Mouse (Mus musculus) MEL (cell line): ENCODE data around the gene Grik5. TPM values are rescaled to one million over a fixed set of nuclear protein-coding genes. Genes with fewer than 3 reads are reported as not detected.

Experiments used
- DNase-seq: peaks from one replicate; pipeline ENCODE4 v3.0.0; 2011; ENCODE audit warnings: low read depth, low spot score
- H3K27ac ChIP-seq: 2 replicates; pipeline ENCODE4 v1.5.1; 2012; ENCODE audit warnings: low read depth, mild to moderate bottlenecking, control low read depth, low read length, moderate library complexity; ENCODE audit not compliant: control insufficient read depth
- H3K27me3 ChIP-seq, 2 experiments: fragments of 150-350 bp in 1 of 2; sonication (generic) in 1 of 2; 2 replicates each; pipeline ENCODE4 v1.6.1; 2012; ENCODE audit warnings: low read length in 2 of 2, mild to moderate bottlenecking in 2 of 2, improper control_type of control experiment in 1 of 2, moderate library complexity in 1 of 2; ENCODE audit not compliant: insufficient read depth in 2 of 2, control insufficient read depth in 1 of 2
- H3K36me3 ChIP-seq, 2 experiments: 2 replicates each; pipeline ENCODE4 v1.6.1; 2012 to 2014; ENCODE audit warnings: low read length in 2 of 2, improper control_type of control experiment in 1 of 2, inconsistent platforms in 1 of 2, mild to moderate bottlenecking in 1 of 2; ENCODE audit not compliant: insufficient read depth in 2 of 2, control insufficient read depth in 1 of 2
- H3K4me1 ChIP-seq, 2 experiments: fragments of 150-350 bp in 1 of 2; sonication (generic) in 1 of 2; 2 replicates each; pipeline ENCODE4 v1.6.1; 2012; ENCODE audit warnings: low read length in 2 of 2, improper control_type of control experiment in 1 of 2, mild to moderate bottlenecking in 1 of 2; ENCODE audit not compliant: insufficient read depth in 2 of 2, control insufficient read depth in 1 of 2
- H3K4me3 ChIP-seq, 2 experiments: fragments of 150-350 bp in 1 of 2; sonication (generic) in 1 of 2; 2 replicates each; pipeline ENCODE4 v1.5.1; 2012; ENCODE audit warnings: low read depth in 2 of 2, low read length in 2 of 2, mild to moderate bottlenecking in 2 of 2, moderate library complexity in 2 of 2, control low read depth in 1 of 2, improper control_type of control experiment in 1 of 2; ENCODE audit not compliant: control insufficient read depth in 1 of 2, insufficient read depth in 1 of 2
- H3K79me2 ChIP-seq: 2 replicates; pipeline ENCODE4 v1.6.1; 2012; ENCODE audit warnings: mild to moderate bottlenecking, low read length, moderate library complexity; ENCODE audit not compliant: control insufficient read depth, poor library complexity, insufficient read depth
- H3K9ac ChIP-seq: 2 replicates; pipeline ENCODE4 v1.6.1; 2012; ENCODE audit warnings: low read depth, mild to moderate bottlenecking, control low read depth, low read length, moderate library complexity; ENCODE audit not compliant: control insufficient read depth, poor library complexity, severe bottlenecking
- H3K9me3 ChIP-seq: fragments of 150-350 bp; sonication (generic); replicated peaks from 2 replicates; pipeline ENCODE4 v1.6.1; 2012; ENCODE audit warnings: mild to moderate bottlenecking, low read length, improper control_type of control experiment, moderate library complexity; ENCODE audit not compliant: insufficient read depth
- BHLHE40 ChIP-seq: IDR thresholded peaks from 2 replicates; pipeline ENCODE4 v1.6.1; 2012; ENCODE audit warnings: low read depth, mild to moderate bottlenecking, inconsistent platforms, low read length, improper control_type of control experiment, borderline replicate concordance
- CHD1 ChIP-seq: IDR thresholded peaks from 2 replicates; pipeline ENCODE4 v1.6.1; 2012; ENCODE audit warnings: low read depth, mild to moderate bottlenecking, inconsistent platforms, low read length, improper control_type of control experiment
- CTCF ChIP-seq, 3 experiments: IDR thresholded peaks in 2 of 3; conservative IDR thresholded peaks in 1 of 3; 2 replicates each; pipeline ENCODE4 v1.5.1; 2011 to 2012; ENCODE audit warnings: low read length in 3 of 3, low read depth in 2 of 3, mild to moderate bottlenecking in 2 of 3, improper control_type of control experiment in 1 of 3, inconsistent platforms in 1 of 3, mixed read lengths in 1 of 3, moderate library complexity in 1 of 3; ENCODE audit not compliant: control insufficient read depth in 1 of 3, insufficient read depth in 1 of 3, poor library complexity in 1 of 3, severe bottlenecking in 1 of 3
- E2F4 ChIP-seq: IDR thresholded peaks from 2 replicates; pipeline ENCODE4 v1.6.1; 2011; ENCODE audit warnings: low read depth, low read length, improper control_type of control experiment, borderline replicate concordance
- EP300 ChIP-seq, 2 experiments: IDR thresholded peaks; 2 replicates each; pipeline ENCODE4 v1.6.1; 2011; ENCODE audit warnings: improper control_type of control experiment in 2 of 2, low read length in 2 of 2, low read depth in 1 of 2, mild to moderate bottlenecking in 1 of 2
- ETS1 ChIP-seq: IDR thresholded peaks from 2 replicates; pipeline ENCODE4 v1.6.1; 2012; ENCODE audit warnings: low read depth, mild to moderate bottlenecking, inconsistent platforms, low read length, improper control_type of control experiment, moderate library complexity
- GABPA ChIP-seq: IDR thresholded peaks from 2 replicates; pipeline ENCODE4 v1.6.1; 2012; ENCODE audit warnings: low read depth, mild to moderate bottlenecking, inconsistent platforms, low read length, improper control_type of control experiment, moderate library complexity
- GATA1 ChIP-seq: IDR thresholded peaks from 2 replicates; pipeline ENCODE4 v1.6.1; 2011; ENCODE audit warnings: low read depth, low read length, improper control_type of control experiment
- HCFC1 ChIP-seq: IDR thresholded peaks from 2 replicates; pipeline ENCODE4 v1.6.1; 2012; ENCODE audit warnings: low read depth, mild to moderate bottlenecking, inconsistent platforms, low read length, improper control_type of control experiment, moderate library complexity
- KAT2A ChIP-seq: conservative IDR thresholded peaks from 2 replicates; pipeline ENCODE4 v1.6.1; 2012; ENCODE audit warnings: low read depth, low read length, improper control_type of control experiment, inconsistent platforms
- MAFK ChIP-seq: IDR thresholded peaks from 2 replicates; pipeline ENCODE4 v1.6.1; 2011; ENCODE audit warnings: low read depth, mild to moderate bottlenecking, low read length, improper control_type of control experiment, borderline replicate concordance
- MAX ChIP-seq: IDR thresholded peaks from 2 replicates; pipeline ENCODE4 v1.6.1; 2011; ENCODE audit warnings: low read length, improper control_type of control experiment
- MAZ ChIP-seq: IDR thresholded peaks from 2 replicates; pipeline ENCODE4 v1.6.1; 2012; ENCODE audit warnings: low read depth, mild to moderate bottlenecking, inconsistent platforms, low read length, improper control_type of control experiment
- MEF2A ChIP-seq: IDR thresholded peaks from 2 replicates; pipeline ENCODE4 v1.6.1; 2014; ENCODE audit warnings: low read depth, mild to moderate bottlenecking, inconsistent platforms, low read length, improper control_type of control experiment; ENCODE audit not compliant: poor library complexity, insufficient replicate concordance, severe bottlenecking; ENCODE audit errors: extremely low read depth
- MXI1 ChIP-seq: IDR thresholded peaks from 2 replicates; pipeline ENCODE4 v1.6.1; 2011; ENCODE audit warnings: mild to moderate bottlenecking, low read depth, low read length, improper control_type of control experiment
- MYB ChIP-seq: IDR thresholded peaks from 2 replicates; pipeline ENCODE4 v1.6.1; 2011; ENCODE audit warnings: mild to moderate bottlenecking, low read depth, low read length, improper control_type of control experiment
- MYC ChIP-seq: IDR thresholded peaks from 2 replicates; pipeline ENCODE4 v1.6.1; 2011; ENCODE audit warnings: low read depth, mild to moderate bottlenecking, low read length, improper control_type of control experiment, moderate library complexity
- NELFE ChIP-seq: IDR thresholded peaks from 2 replicates; pipeline ENCODE4 v1.6.1; 2011; ENCODE audit warnings: low read depth, low read length, improper control_type of control experiment
- NRF1 ChIP-seq: IDR thresholded peaks from 2 replicates; pipeline ENCODE4 v1.6.1; 2014; ENCODE audit warnings: low read depth, mild to moderate bottlenecking, inconsistent platforms, low read length, improper control_type of control experiment, moderate library complexity; ENCODE audit not compliant: poor library complexity, insufficient read depth, severe bottlenecking
- POLR2A ChIP-seq, 2 experiments: IDR thresholded peaks; 2 replicates each; pipeline ENCODE4 v1.6.1; 2011 to 2012; ENCODE audit warnings: low read length in 2 of 2, mild to moderate bottlenecking in 2 of 2, control low read depth in 1 of 2, improper control_type of control experiment in 1 of 2, low read depth in 1 of 2, moderate library complexity in 1 of 2; ENCODE audit not compliant: control insufficient read depth in 1 of 2, insufficient read depth in 1 of 2, poor library complexity in 1 of 2
- POLR2AphosphoS5 ChIP-seq: IDR thresholded peaks from 2 replicates; pipeline ENCODE4 v1.6.1; 2012; ENCODE audit warnings: low read depth, borderline replicate concordance, mild to moderate bottlenecking, inconsistent platforms, low read length, moderate library complexity, mixed read lengths
- RAD21 ChIP-seq: IDR thresholded peaks from 2 replicates; pipeline ENCODE4 v1.6.1; 2011; ENCODE audit warnings: mild to moderate bottlenecking, low read depth, low read length, improper control_type of control experiment
- RCOR1 ChIP-seq: IDR thresholded peaks from 2 replicates; pipeline ENCODE4 v1.6.1; 2012; ENCODE audit warnings: low read depth, mild to moderate bottlenecking, inconsistent platforms, low read length, improper control_type of control experiment
- SIN3A ChIP-seq: IDR thresholded peaks from 2 replicates; pipeline ENCODE4 v1.6.1; 2012; ENCODE audit warnings: low read length, improper control_type of control experiment, inconsistent platforms
- TBP ChIP-seq: IDR thresholded peaks from 2 replicates; pipeline ENCODE4 v1.8.0; 2011; ENCODE audit warnings: low read depth, low read length, improper control_type of control experiment
- UBTF ChIP-seq: IDR thresholded peaks from 2 replicates; pipeline ENCODE4 v1.6.1; 2012; ENCODE audit warnings: low read depth, mild to moderate bottlenecking, inconsistent platforms, low read length, improper control_type of control experiment, moderate library complexity, borderline replicate concordance; ENCODE audit not compliant: insufficient read depth
- USF1 ChIP-seq: IDR thresholded peaks from 2 replicates; pipeline ENCODE4 v1.6.1; 2014; ENCODE audit warnings: low read depth, mild to moderate bottlenecking, inconsistent platforms, low read length, improper control_type of control experiment, moderate library complexity
- ZC3H11A ChIP-seq: IDR thresholded peaks from 2 replicates; pipeline ENCODE4 v1.6.1; 2012; ENCODE audit warnings: low read depth, mild to moderate bottlenecking, inconsistent platforms, low read length, improper control_type of control experiment
- polyA plus RNA-seq, 2 experiments: library from polyadenylated mRNA; stranded (reverse) in 1 of 2; unstranded in 1 of 2; fragments of >175 nt in 1 of 2; fragments of >200 nt in 1 of 2; gene quantifications; 2 replicates each; pipeline versions ENCODE4 v1.2.1 to v1.2.4; 2012; ENCODE audit warnings: low replicate concordance in 2 of 2, low read depth in 1 of 2; ENCODE audit not compliant: insufficient read length in 2 of 2, insufficient read depth in 1 of 2, missing spikeins in 1 of 2
- total RNA-seq: library from RNA; depleted of rRNA; stranded (reverse); fragments of 300-350 nt; gene quantifications from 2 replicates; pipeline ENCODE4 v1.2.3, GENCODE M21; 2012

Grik5 gene
- total and polyA plus RNA-seq, 3 experiments = 3.5 to 22.0 TPM; not detected in 1

- Histone ChIP-seq H3K4me1 (peaks cover 7 to 20% of the 10 kb centered on the region in 2 experiments), H3K79me2 (no peaks in the 10 kb centered on the region)
- TF ChIP-seq E2F4 (no peak), GABPA (no peak), CTCF (IDR thresholded peaks at IDR 0.05 in 2 of 3, conservative IDR thresholded peaks at IDR 0.05 in 1 of 3; ENCODE audit: control insufficient read depth in 1 of 3, insufficient read depth in 1 of 3, low read depth in 2 of 3, low read length in 3 of 3, poor library complexity in 1 of 3, severe bottlenecking in 1 of 3) (no peak), RAD21 (no peak), HCFC1 (peak; percentile 36), GATA1 (no peak), NELFE (no peak; the same call in none of the 2 replicates), POLR2A (IDR thresholded peaks at IDR 0.05; ENCODE audit: control insufficient read depth in 1 of 2, insufficient read depth in 1 of 2, low read depth in 1 of 2, low read length in 2 of 2, poor library complexity in 1 of 2) (peak in 1 of 2 experiments; percentile 54; a peak in 1 of 4 replicates), MYC (peak; percentile 85), ETS1 (peak; percentile 72), EP300 (IDR thresholded peaks at IDR 0.05; ENCODE audit: low read depth in 1 of 2, low read length in 2 of 2) (peak; percentile 26; a peak in 1 of 4 replicates), NRF1 (peak; percentile 40; the same call in 1 of the 2 replicates), RCOR1 (0 out of 2 replicates have a peak, but pooled peaks have one; percentile 14), MAX (no peak; the same call in 1 of the 2 replicates), MXI1 (peak; percentile 40; the same call in 1 of the 2 replicates), BHLHE40 (no peak), TBP (no peak), SIN3A (peak; percentile 69), POLR2AphosphoS5 (no peak)
- TF ChIP-seq, all 39 proteins: peak for 9
- peak overlapping the region; percentile 33; the same call in 1 of the 2 replicates for H3K27ac ChIP-seq
- peaks cover 0 to 9% of the 10 kb centered on the region in 2 experiments; a peak in 2 of 4 replicates for H3K36me3 ChIP-seq
- H3K9me3 ChIP-seq = no peaks in the 10 kb centered on the region
- DNase-seq = peak; percentile 83
- peak overlapping the region in 1 of 2 experiments; percentile 0; a peak in 1 of 4 replicates for H3K4me3 ChIP-seq
- peak overlapping the region; percentile 37 for H3K9ac ChIP-seq
- H3K27me3 ChIP-seq = no peaks in the 10 kb centered on the region
These were observed 93.4 kb downstream of the Grik5 start for GRCm38 (mm10) chr7:24978781-24979180.

GRCm38 (mm10) chr7:24974893-24975595 lies 97.1 kb downstream of the Grik5 start:
- Histone ChIP-seq H3K36me3 (peaks cover 0 to 21% of the 10 kb centered on the region in 2 experiments; a peak in 2 of 4 replicates), H3K27me3 (no peaks in the 10 kb centered on the region), H3K4me3 (peak overlapping the region; percentile 62 to 77), H3K9me3 (no peaks in the 10 kb centered on the region), H3K27ac (peak overlapping the region; percentile 89), H3K4me1 (peaks cover 7 to 31% of the 10 kb centered on the region in 2 experiments), H3K79me2 (peaks cover 6% of the 10 kb centered on the region; the same call in 1 of the 2 replicates), H3K9ac (peak overlapping the region; percentile 70)
- DNase-seq = peak; percentile 93
- TF ChIP-seq RAD21 (peak; percentile 70), ETS1 (peak; percentile 72), ZC3H11A (peak; percentile 55), BHLHE40 (peak; percentile 31; the same call in 1 of the 2 replicates), RCOR1 (no peak), CHD1 (peak; percentile 54; the same call in 1 of the 2 replicates), NRF1 (no peak), KAT2A (peak; percentile 12; the same call in 1 of the 2 replicates), GATA1 (peak; percentile 91), MAFK (no peak), MEF2A (no peak), MAX (peak; percentile 72), MYB (no peak; the same call in 1 of the 2 replicates), USF1 (no peak), MAZ (no peak), UBTF (no peak)
